37 mouse cellular contexts compared by ENCODE assay signal in the genomic region with DNA sequence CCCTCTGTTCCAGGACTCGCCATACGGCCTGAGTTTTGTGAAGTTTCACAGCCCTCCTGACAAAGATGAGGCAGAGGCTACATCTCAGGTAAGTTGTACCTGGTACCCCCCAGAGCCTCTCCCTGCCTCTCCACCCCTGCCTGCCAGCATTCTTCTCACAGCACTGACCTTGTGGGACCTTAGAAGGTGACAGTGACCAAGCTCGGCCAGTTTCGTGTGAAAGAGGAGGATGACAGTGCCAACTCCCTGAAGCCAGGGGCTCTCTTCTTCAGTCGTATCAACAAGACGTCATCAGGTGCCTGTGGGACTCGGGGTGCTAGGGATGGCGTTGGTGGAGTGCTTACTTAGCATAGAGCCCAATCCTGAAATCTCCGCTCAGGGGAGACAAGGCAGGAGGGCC. TPM values are rescaled to one million over a fixed set of nuclear protein-coding genes. Genes with fewer than 3 reads are reported as not detected.
"Had no signal": no experiment of that assay in that cellular context is flagged by ENCODE, and none has a peak within 500 bp of the region (broad histone marks: within the 10 kb centered on the region; RNA-seq: fewer than 3 reads in every experiment).

No protein-coding gene starts in this region.

- H3K9ac ChIP-seq: embryonic facial prominence, embryonic 12.5 days; embryonic facial prominence, embryonic 13.5 days; embryonic facial prominence, embryonic 15.5 days; forebrain, embryonic 12.5 days; forebrain, embryonic 13.5 days; forebrain, embryonic 15.5 days; forebrain, postnatal 0 days had no signal

- DNase-seq: cerebellum, adult 8-10 months; cerebellum, adult 9-10 months; cerebellum, adult 9-11 months; cerebellum, postnatal 10 days; cerebellum, postnatal 14 days; cerebellum, postnatal 25 days; cerebellum, postnatal 36 days; embryo, embryonic 11 days; forebrain, postnatal 0 days; gastrocnemius, adult 2 months; gastrocnemius, postnatal 10 days; gastrocnemius, postnatal 14 days; gastrocnemius, postnatal 25 days; gastrocnemius, postnatal 36 days; heart, adult 11 months; heart, adult 18-20 months; heart, adult 2 months had no signal

- H3K4me3 ChIP-seq: embryonic facial prominence, embryonic 10.5 days; embryonic facial prominence, embryonic 12.5 days; embryonic facial prominence, embryonic 13.5 days; embryonic facial prominence, embryonic 15.5 days; erythroblast, embryonic 14.5 days; forebrain, embryonic 10.5 days; forebrain, embryonic 12.5 days; forebrain, embryonic 13.5 days; forebrain, embryonic 15.5 days; gastrocnemius, adult 2 months; heart, adult 2 months had no signal

- H3K9me3 ChIP-seq: embryonic facial prominence, embryonic 10.5 days; embryonic facial prominence, embryonic 12.5 days; embryonic facial prominence, embryonic 13.5 days; embryonic facial prominence, embryonic 15.5 days; forebrain, embryonic 10.5 days; forebrain, embryonic 12.5 days; forebrain, embryonic 13.5 days; forebrain, embryonic 15.5 days had no signal

- H3K4me2 ChIP-seq: embryonic facial prominence, embryonic 12.5 days; embryonic facial prominence, embryonic 13.5 days; embryonic facial prominence, embryonic 15.5 days; forebrain, embryonic 12.5 days; forebrain, embryonic 13.5 days; forebrain, embryonic 15.5 days had no signal

- H3K27ac ChIP-seq: embryonic facial prominence, embryonic 10.5 days; embryonic facial prominence, embryonic 12.5 days; embryonic facial prominence, embryonic 13.5 days; embryonic facial prominence, embryonic 15.5 days; forebrain, embryonic 10.5 days; forebrain, embryonic 12.5 days; forebrain, embryonic 13.5 days; forebrain, embryonic 15.5 days; gastrocnemius, adult 2 months; heart, adult 2 months had no signal

- H3K27me3 ChIP-seq: embryonic facial prominence, embryonic 12.5 days; embryonic facial prominence, embryonic 13.5 days; embryonic facial prominence, embryonic 15.5 days; forebrain, embryonic 12.5 days; forebrain, embryonic 13.5 days; forebrain, embryonic 15.5 days had no signal

- ATAC-seq: forebrain, embryonic 13.5 days; forebrain, embryonic 14.5 days; forebrain, embryonic 15.5 days; forebrain, embryonic 16.5 days; forebrain, postnatal 0 days had no signal

- H3K4me1 ChIP-seq: embryonic facial prominence, embryonic 10.5 days; embryonic facial prominence, embryonic 12.5 days; embryonic facial prominence, embryonic 13.5 days; embryonic facial prominence, embryonic 15.5 days; forebrain, embryonic 10.5 days; forebrain, embryonic 12.5 days; forebrain, embryonic 13.5 days; forebrain, embryonic 15.5 days had no signal

RNA-seq across cellular contexts. Expression of a gene that starts 20.3 kb away (rescaled TPM):
- total RNA-seq: common myeloid progenitor, adult 5-6 weeks; gastrocnemius, adult 18-20 months; gastrocnemius, adult 2 months; gastrocnemius, adult 8-10 months; gastrocnemius, postnatal 10 days; gastrocnemius, postnatal 14 days; gastrocnemius, postnatal 25 days; gastrocnemius, postnatal 36 days; gastrocnemius, postnatal 4 days; granulocyte monocyte progenitor cell, adult 5-6 weeks; heart, adult 18-20 months; heart, adult 2 months; heart, adult 8-10 months had no signal
- polyA plus RNA-seq: embryonic facial prominence, embryonic 10.5 days; embryonic facial prominence, embryonic 11.5 days; embryonic facial prominence, embryonic 12.5 days; erythroblast, embryonic 14.5 days; forebrain, embryonic 10.5 days; forebrain, embryonic 11.5 days; forebrain, embryonic 12.5 days; forebrain, embryonic 13.5 days; forebrain, embryonic 15.5 days; forebrain, embryonic 16.5 days; forebrain, postnatal 0 days; frontal cortex, adult 2 months; heart, adult 2 months had no signal

RNA-seq across cellular contexts. Expression of a gene that starts 21.2 kb away (rescaled TPM):
- total RNA-seq: common myeloid progenitor, adult 5-6 weeks had no signal
